In the genomic region with DNA sequence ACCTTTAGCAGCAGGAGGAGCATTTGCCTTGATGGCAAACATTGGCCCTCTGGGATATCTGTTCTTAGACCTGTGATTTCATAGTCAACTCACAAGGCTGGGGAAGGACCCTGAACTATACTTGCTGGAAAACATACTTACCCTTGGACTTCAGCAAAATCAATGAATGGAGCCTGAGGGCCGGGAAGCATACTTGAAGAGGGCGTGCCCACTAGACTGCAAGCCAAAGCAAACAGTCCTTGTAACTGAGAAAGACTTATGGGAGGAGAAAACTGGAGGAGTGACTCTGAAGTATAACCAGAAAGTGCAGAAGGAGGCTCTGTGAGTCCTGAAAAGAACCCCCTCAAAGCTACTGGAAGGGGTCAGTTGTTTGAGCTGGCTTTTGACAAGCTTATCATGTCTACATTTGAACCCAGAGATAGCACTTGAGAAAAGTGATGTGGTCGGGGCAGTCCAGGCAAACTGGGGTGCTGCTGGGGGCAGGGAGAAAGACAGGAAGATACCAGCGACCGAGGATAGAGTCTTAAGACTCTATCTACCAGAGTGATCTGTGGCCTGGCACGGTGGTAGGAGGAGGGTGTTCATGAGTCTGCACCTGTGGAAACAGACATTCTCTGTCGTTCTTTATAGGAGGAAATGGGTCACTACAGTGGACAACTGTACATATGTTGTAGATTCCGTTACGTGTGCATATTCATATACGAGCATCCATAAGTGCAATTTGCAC, we compare ENCODE assay signal across 13 mouse cellular contexts. TPM values are rescaled to one million over a fixed set of nuclear protein-coding genes. Genes with fewer than 3 reads are reported as not detected.
DNase-seq lines count a peak whose midpoint lies in the region; ATAC-seq and TF ChIP-seq lines count a peak whose summit lies in the region.
"Had no signal": no experiment of that assay in that cellular context is flagged by ENCODE, and none has a peak within 500 bp of the region (broad histone marks: within the 10 kb centered on the region; RNA-seq: fewer than 3 reads in every experiment).

No protein-coding gene starts in this region.

- WGBS in kidney, adult 2 months, result 74% methylated on average over 10 of the region's 10 CpGs
- 64% methylated on average over 10 of the region's 10 CpGs for WGBS in lung, embryonic 16.5 days
- WGBS in stomach, embryonic 15.5 days, result 76% methylated on average over 10 of the region's 10 CpGs

- H3K27ac ChIP-seq in kidney, adult 2 months (ENCODE audit: insufficient read depth, low read depth, low read length), result peak overlapping the region; percentile 20; the same call in 1 of the 2 replicates
- H3K27ac ChIP-seq in embryonic fibroblast, embryonic 13.5 days (ENCODE audit: insufficient read depth, low read length), result peak overlapping the region; percentile 58
- no peak overlapping the region for H3K27ac ChIP-seq in lung, embryonic 16.5 days (ENCODE audit: low read length)
- H3K27ac ChIP-seq in stomach, embryonic 15.5 days, result peak overlapping the region; percentile 68
- H3K27ac ChIP-seq: heart, embryonic 13.5 days; hindbrain, embryonic 14.5 days had no signal

- no peak for TF ChIP-seq CTCF in kidney, adult 2 months (conservative IDR thresholded peaks at IDR 0.05; ENCODE audit: insufficient read depth, insufficient read length, low read depth, low read length)
- no peak for TF ChIP-seq CTCF in embryonic fibroblast, embryonic 13.5 days (IDR thresholded peaks at IDR 0.05; ENCODE audit: borderline replicate concordance, insufficient read depth, low read length)

- H3K27me3 ChIP-seq in kidney, adult 2 months (replicated peaks; ENCODE audit: control insufficient read depth, insufficient read depth, low read length), result no peaks in the 10 kb centered on the region
- H3K27me3 ChIP-seq in lung, embryonic 16.5 days (ENCODE audit: control insufficient read depth, insufficient read depth, low read depth, low read length), result no peaks in the 10 kb centered on the region; the same call in none of the 2 replicates
- no peaks in the 10 kb centered on the region for H3K27me3 ChIP-seq in stomach, embryonic 15.5 days (replicated peaks)
- H3K27me3 ChIP-seq: heart, embryonic 13.5 days; megakaryocyte, embryonic 14.5 days had no signal

- no peak overlapping the region for H3K9ac ChIP-seq in lung, embryonic 16.5 days (ENCODE audit: low read length)
- no peak overlapping the region for H3K9ac ChIP-seq in stomach, embryonic 15.5 days
- H3K9ac ChIP-seq: heart, embryonic 13.5 days; hindbrain, embryonic 14.5 days had no signal

- peak overlapping the region; percentile 34 for H3K4me2 ChIP-seq in lung, embryonic 16.5 days (ENCODE audit: low read depth, low read length)
- H3K4me2 ChIP-seq in stomach, embryonic 15.5 days, result peak overlapping the region; percentile 24; the same call in 1 of the 2 replicates
- H3K4me2 ChIP-seq: heart, embryonic 13.5 days; hindbrain, embryonic 14.5 days had no signal

- no peak for DNase-seq in kidney, adult 2 months
- no peak for DNase-seq in kidney, postnatal 4 days
- no peak for DNase-seq in cerebellum, postnatal 25 days
- DNase-seq in adrenal gland, postnatal 14 days, result no peak
- no peak for DNase-seq in kidney, adult 11 months
- DNase-seq: liver; thymus, postnatal 25 days had no signal

- H3K36me3 ChIP-seq in kidney, adult 2 months (ENCODE audit: control insufficient read depth, insufficient read depth, low read length), result no peaks in the 10 kb centered on the region
- no peaks in the 10 kb centered on the region for H3K36me3 ChIP-seq in lung, embryonic 16.5 days (ENCODE audit: control insufficient read depth, insufficient read depth, low read length)
- H3K36me3 ChIP-seq in stomach, embryonic 15.5 days, result no peaks in the 10 kb centered on the region
- H3K36me3 ChIP-seq: heart, embryonic 13.5 days had no signal

- no peak overlapping the region for H3K4me3 ChIP-seq in kidney, adult 2 months (ENCODE audit: insufficient read depth, low read depth, low read length)
- H3K4me3 ChIP-seq in embryonic fibroblast, embryonic 13.5 days (ENCODE audit: insufficient read depth, low read length), result no peak overlapping the region
- no peak overlapping the region for H3K4me3 ChIP-seq in lung, embryonic 16.5 days (ENCODE audit: low read length)
- H3K4me3 ChIP-seq in stomach, embryonic 15.5 days (replicated peaks), result no peak overlapping the region
- H3K4me3 ChIP-seq: heart, embryonic 13.5 days; megakaryocyte, embryonic 14.5 days had no signal

- H3K4me1 ChIP-seq in kidney, adult 2 months (ENCODE audit: control insufficient read depth, insufficient read depth, low read length), result peaks cover 55% of the 10 kb centered on the region
- peaks cover 26% of the 10 kb centered on the region for H3K4me1 ChIP-seq in embryonic fibroblast, embryonic 13.5 days (ENCODE audit: control insufficient read depth, insufficient read depth, low read length)
- H3K4me1 ChIP-seq in lung, embryonic 16.5 days (replicated peaks; ENCODE audit: control insufficient read depth, insufficient read depth, low read length), result peaks cover 32% of the 10 kb centered on the region
- peaks cover 29% of the 10 kb centered on the region; the same call in 1 of the 2 replicates for H3K4me1 ChIP-seq in stomach, embryonic 15.5 days

- H3K9me3 ChIP-seq in lung, embryonic 16.5 days (ENCODE audit: control insufficient read depth, low read length), result no peaks in the 10 kb centered on the region
- no peaks in the 10 kb centered on the region for H3K9me3 ChIP-seq in stomach, embryonic 15.5 days
- H3K9me3 ChIP-seq: heart, embryonic 13.5 days; megakaryocyte, embryonic 14.5 days had no signal

- peak; percentile 81 for ATAC-seq in lung, embryonic 16.5 days (ENCODE audit: low read depth)
- ATAC-seq in stomach, embryonic 15.5 days (ENCODE audit: insufficient read depth, low FRiP score, low read depth), result peak; percentile 79

- no peak for TF ChIP-seq POLR2A in kidney, adult 2 months (IDR thresholded peaks at IDR 0.05; ENCODE audit: low read depth, low read length)
- no peak for TF ChIP-seq POLR2A in embryonic fibroblast, embryonic 13.5 days (IDR thresholded peaks at IDR 0.05; ENCODE audit: low read depth, low read length)

RNA-seq across cellular contexts. Expression of gene Crim1, which starts 18.6 kb away (rescaled TPM):
- polyA plus RNA-seq in kidney, adult 2 months (2012; rRNA removed), result 54.2 and 64.9 TPM in 2 replicates
- polyA plus RNA-seq in embryonic fibroblast, embryonic 13.5 days (2011; ENCODE audit: insufficient read length, low read depth, missing spikeins), result 55.2 and 102 TPM in 2 replicates
- 4.7 and 5.1 TPM in 2 replicates for polyA plus RNA-seq in lung, embryonic 16.5 days (2015; fragmentation: Nextera tagmentation; extraction: Ambion mirVana)
- 5.2 TPM in 2 replicates for polyA plus RNA-seq in stomach, embryonic 15.5 days (2015; fragmentation: Nextera tagmentation; extraction: Ambion mirVana)
- total RNA-seq in adrenal gland, postnatal 14 days (2021), result 31.4 and 36.7 TPM in 2 replicates
